Mouse (Mus musculus): ENCODE measurements at regions not wholly inside any gene's neighbourhood (a gene's known extent, or its start where the extent isn't known, plus 50 kb on each side); places are given as distances from the start of the nearest gene placed in this dataset.
"Not testable (repeated sequence)": the region's sequence is repeated elsewhere in the genome, so short reads cannot be mapped to it uniquely, and the experiment has no call there.

GRCm38 (mm10) chr15:52406156-52406885 is 1478.4 kb upstream of the Gm7489 start:
- no peak for DNase-seq (ENCODE audit: low spot score in 2 of 2)

- peak; percentile 37 to 44 for DNase-seq (ENCODE audit: low spot score in 2 of 2)
These were observed 1471.6 kb upstream of the Gm7489 start for GRCm38 (mm10) chr15:52412869-52413771.

GRCm38 (mm10) chr15:52425976-52426375 is 1458.7 kb upstream of the Gm7489 start:
- no peak for DNase-seq (ENCODE audit: low spot score in 2 of 2)

GRCm38 (mm10) chr15:52430491-52431158 is 1454.1 kb upstream of the Gm7489 start:
- no peak for DNase-seq (ENCODE audit: low spot score in 2 of 2)

- DNase-seq (ENCODE audit: low spot score in 2 of 2), result no peak
These were observed 1451.1 kb upstream of the Gm7489 start for GRCm38 (mm10) chr15:52433639-52434038.

GRCm38 (mm10) chr15:52438403-52438802 is 1446.3 kb upstream of the Gm7489 start:
- DNase-seq (ENCODE audit: low spot score in 2 of 2), result no peak

GRCm38 (mm10) chr15:52458782-52459181 is 1425.9 kb upstream of the Gm7489 start:
- DNase-seq (ENCODE audit: low spot score in 2 of 2), result peak; percentile 89 to 92

- no peak for DNase-seq (ENCODE audit: low spot score in 2 of 2)
These were observed 1425.4 kb upstream of the Gm7489 start for GRCm38 (mm10) chr15:52459315-52459714.

- no peak for DNase-seq (ENCODE audit: low spot score in 2 of 2)
These were observed 1420.2 kb upstream of the Gm7489 start for GRCm38 (mm10) chr15:52464226-52465138.

- not testable (repeated sequence) for DNase-seq (ENCODE audit: low spot score in 2 of 2)
These were observed 1406.6 kb upstream of the Gm7489 start for GRCm38 (mm10) chr15:52478124-52478523.

- no peak for DNase-seq (ENCODE audit: low spot score in 2 of 2)
These were observed 1403.9 kb upstream of the Gm7489 start for GRCm38 (mm10) chr15:52480834-52481233.

- no peak for DNase-seq (ENCODE audit: low spot score in 2 of 2)
These were observed 1401.0 kb upstream of the Gm7489 start for GRCm38 (mm10) chr15:52483598-52484165.

- no peak for DNase-seq (ENCODE audit: low spot score in 2 of 2)
These were observed 1400.4 kb upstream of the Gm7489 start for GRCm38 (mm10) chr15:52484276-52484675.

- DNase-seq (ENCODE audit: low spot score in 2 of 2), result no peak
These were observed 1379.4 kb upstream of the Gm7489 start for GRCm38 (mm10) chr15:52505278-52505831.

- DNase-seq (ENCODE audit: low spot score in 2 of 2), result peak; percentile 22 to 70
These were observed 1377.8 kb upstream of the Gm7489 start for GRCm38 (mm10) chr15:52506930-52507329.

GRCm38 (mm10) chr15:52508609-52509008 is 1376.1 kb upstream of the Gm7489 start:
- no peak for DNase-seq (ENCODE audit: low spot score in 2 of 2)

GRCm38 (mm10) chr15:52510137-52510536 is 1374.6 kb upstream of the Gm7489 start:
- no peak for DNase-seq (ENCODE audit: low spot score in 2 of 2)

GRCm38 (mm10) chr15:52536594-52536993 is 1348.1 kb upstream of the Gm7489 start:
- DNase-seq (ENCODE audit: low spot score in 2 of 2), result no peak

- no peak for DNase-seq (ENCODE audit: low spot score in 2 of 2)
These were observed 1326.0 kb upstream of the Gm7489 start for GRCm38 (mm10) chr15:52558682-52559081.

GRCm38 (mm10) chr15:52564078-52564477 is 1320.6 kb upstream of the Gm7489 start:
- no peak for DNase-seq (ENCODE audit: low spot score in 2 of 2)
